Mouse (Mus musculus): ENCODE data around the gene Lrfn3. TPM values are rescaled to one million over a fixed set of nuclear protein-coding genes. Genes with fewer than 3 reads are reported as not detected.

Gene Lrfn3
- total RNA-seq (2021) = 10 to 100 TPM; 29.9 to 32.6 TPM
- long read RNA-seq, transcript Lrfn3-201 (3 exons, 2,886 nt) = major isoform, 22 of 29 reads
- long read RNA-seq, partial matches to known transcripts = 7 of 29 reads
- long read RNA-seq, other reads (novel, unspliced or antisense) = 0 of 29 reads

DNA sequence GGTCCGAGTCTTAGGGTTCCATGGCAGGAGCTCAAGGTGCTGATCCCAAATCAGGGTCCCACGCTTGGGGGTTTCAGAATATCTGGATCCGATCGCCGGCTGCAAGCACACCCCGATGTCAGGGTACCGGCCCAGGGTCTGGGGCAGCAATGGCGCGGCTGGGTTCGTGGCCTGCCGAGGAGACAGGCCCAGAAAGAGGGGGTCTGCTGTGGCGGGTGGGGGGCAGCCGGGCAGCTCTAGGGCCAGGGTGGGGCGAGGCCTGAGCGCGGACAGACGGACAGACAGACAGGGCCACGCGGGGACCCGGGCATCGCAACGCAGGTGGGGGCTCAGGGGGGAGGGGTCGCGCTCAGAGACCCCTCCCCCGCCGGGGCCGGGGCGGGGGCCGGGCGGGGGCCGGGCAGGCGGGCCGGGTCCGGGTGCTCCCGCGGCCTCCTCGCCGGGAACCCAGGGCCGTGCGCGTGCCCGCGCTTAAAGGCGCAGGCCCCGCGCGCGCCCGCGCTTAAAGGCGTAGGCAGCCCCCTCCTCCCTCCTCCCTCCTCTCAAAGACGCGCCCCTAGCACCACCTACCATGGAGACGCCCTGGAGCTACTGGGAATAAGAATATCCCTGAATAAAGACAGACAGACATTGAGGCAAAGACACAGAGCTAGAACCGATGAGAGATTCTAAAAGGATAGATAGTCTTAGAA is at the start of gene Lrfn3:
Gene Lrfn3 (minus strand): TSS at position 121 of the 692 bp plus-strand sequence.
- DNase-seq (ENCODE audit: low spot score in 2 of 2) = peak in 1 of 2 experiments; percentile 80

DNA sequence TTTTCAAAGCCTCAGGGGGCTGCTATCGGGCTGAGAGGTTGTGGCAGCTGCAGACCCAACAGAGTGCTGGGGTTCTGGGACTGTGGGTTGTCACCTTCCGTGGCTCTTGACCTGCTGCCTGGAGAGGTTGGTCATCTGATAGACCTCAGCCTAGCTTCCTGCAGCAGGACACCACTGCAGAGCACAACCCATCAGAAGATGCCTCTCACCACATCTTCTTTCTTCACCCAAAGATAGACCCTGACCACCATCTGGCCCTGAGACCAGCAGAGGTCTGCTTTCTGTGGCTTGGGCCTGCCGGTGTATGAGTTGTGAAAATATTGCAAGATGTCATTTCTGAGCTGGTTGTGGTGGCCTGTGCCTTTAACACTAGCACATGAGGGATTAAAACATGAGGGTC is 48.5 kb upstream of the Lrfn3 start:
- DNase-seq (ENCODE audit: low spot score in 2 of 2) = no peak

DNA sequence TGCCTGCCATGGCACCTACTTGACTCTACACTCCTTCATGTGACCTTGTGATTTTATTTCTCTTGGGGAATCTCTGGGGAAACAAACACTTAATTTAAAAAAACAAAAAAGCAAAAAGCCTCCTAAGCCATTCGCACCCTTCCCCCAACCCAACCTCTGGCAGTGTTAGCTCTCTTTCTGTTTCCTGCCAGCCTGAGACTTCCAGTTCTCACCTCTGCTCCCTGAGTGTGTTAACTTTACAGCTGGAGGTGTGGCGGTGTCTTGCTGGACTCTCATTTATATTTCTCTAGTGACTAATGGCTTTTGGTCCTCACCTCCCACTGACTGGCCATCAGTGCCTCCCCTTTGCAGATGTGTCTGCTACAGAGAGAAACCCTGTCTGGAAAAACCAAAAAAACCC is 47.2 kb upstream of the Lrfn3 start:
- no peak for DNase-seq (ENCODE audit: low spot score in 2 of 2)

DNA sequence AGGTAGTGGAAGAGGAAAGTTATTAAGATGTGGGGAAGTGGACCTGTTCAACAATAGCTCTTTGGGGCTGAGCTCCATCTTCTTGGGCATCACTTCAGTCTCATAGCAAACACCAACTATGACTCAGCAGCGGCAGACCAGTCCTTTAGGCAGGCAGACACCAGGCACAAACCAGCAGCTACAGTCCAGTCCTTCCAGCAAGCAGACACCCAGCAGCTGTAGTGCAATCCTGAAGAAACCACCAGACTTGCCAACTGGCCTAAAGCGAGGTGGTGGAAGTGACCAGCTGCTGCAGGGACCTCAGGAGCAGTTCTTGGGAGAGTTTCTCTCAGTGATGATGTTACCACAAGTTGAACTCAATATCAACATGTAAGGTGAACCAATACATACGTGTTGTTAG is 46.1 kb upstream of the Lrfn3 start:
- DNase-seq (ENCODE audit: low spot score in 2 of 2) = no peak

DNA sequence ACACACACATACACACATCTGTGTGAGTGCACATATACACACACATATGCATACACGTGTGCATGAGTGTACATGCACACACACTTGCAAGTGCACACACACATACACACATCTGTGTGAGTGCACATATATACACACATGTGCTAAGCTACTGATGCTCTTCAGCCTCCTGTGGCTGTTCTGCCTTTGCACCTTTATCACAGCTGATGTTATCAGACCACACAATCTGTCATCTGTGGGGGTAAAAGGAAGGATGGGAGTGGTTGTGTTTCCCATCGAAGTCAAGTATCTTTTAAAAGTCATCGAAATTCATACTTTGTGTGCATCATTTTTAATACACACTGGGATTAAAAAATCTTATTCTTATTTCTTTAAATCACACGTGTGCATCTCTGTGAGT is 39.8 kb upstream of the Lrfn3 start:
- DNase-seq (ENCODE audit: low spot score in 2 of 2) = no peak

DNA sequence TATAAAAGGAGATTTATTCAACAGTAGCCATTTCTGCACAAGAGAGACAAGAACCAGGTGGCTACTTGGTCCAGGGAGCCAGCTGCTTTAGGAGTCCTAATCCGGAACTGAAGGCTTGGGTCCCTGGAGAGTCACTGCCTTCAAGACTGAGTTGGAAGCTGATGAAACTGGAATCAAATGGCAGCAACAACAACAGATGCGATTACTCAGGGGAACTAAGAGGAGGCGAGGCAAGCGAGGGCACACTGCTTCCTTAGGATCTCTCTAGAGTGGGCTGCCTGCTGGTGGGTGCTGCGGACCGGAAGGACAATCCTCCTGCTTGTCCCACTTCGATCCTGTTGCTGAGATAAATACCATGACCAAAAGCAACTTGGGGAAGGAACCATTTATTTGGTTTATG is 37.1 kb upstream of the Lrfn3 start:
- no peak for DNase-seq (ENCODE audit: low spot score in 2 of 2)

DNA sequence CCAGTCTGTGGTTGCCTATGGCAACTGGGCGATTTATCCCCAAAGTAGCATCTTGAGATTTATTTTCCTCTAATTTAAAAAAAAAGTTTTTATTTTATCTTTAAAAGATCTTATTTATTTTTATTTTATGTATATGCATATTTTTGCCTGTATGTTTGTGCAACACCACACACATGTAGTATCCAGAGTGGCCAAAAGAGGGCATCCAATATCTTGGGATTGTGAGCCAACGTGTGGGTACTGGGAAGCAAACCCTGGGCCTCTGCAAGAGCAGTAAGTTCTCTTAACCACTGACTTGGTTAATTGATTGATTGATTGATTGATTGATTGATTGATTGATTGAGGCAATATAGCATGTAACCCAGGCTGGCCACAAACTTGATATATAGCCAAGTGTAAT is 32.3 kb upstream of the Lrfn3 start:
- DNase-seq (ENCODE audit: low spot score in 2 of 2) = no peak

DNA sequence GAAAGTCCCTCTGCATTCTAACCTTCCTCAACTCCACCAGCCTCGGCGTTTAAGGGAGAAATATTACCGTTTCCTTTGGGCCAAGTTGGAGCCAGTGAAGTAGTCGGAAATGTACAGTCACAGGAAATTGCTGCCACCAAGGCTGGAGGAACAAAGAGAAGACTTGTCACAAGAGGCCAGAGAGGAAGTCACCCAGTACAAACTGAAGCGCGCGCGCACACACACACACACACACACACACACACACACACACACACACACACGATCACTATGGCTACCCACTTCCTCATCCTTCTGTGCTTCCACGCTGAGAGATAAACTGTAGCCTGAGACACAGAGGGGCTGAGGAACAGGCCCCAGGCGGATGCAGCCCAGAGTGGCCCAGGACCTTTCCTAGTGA is 31.8 kb upstream of the Lrfn3 start:
- no peak for DNase-seq (ENCODE audit: low spot score in 2 of 2)

DNA sequence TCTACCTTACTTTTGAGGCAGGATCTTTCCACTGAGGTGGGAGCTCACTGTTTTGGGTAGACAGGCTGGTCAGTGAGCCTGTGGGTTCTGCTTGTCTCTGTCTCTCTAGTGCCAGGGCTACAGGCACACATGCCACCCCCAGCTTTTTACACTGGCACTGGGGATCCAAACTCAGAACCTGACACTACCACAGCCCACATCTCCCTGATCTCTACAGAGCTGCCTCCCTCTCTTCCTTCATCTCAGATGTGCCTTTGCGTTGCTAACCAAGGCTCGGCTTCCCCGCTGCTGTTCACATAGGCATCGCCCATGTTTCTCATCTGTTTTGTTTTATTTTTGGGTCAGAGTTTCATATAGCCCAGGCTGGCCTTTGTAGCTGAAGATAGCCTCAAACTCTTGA is 31.1 kb upstream of the Lrfn3 start:
- DNase-seq (ENCODE audit: low spot score in 2 of 2) = no peak

DNA sequence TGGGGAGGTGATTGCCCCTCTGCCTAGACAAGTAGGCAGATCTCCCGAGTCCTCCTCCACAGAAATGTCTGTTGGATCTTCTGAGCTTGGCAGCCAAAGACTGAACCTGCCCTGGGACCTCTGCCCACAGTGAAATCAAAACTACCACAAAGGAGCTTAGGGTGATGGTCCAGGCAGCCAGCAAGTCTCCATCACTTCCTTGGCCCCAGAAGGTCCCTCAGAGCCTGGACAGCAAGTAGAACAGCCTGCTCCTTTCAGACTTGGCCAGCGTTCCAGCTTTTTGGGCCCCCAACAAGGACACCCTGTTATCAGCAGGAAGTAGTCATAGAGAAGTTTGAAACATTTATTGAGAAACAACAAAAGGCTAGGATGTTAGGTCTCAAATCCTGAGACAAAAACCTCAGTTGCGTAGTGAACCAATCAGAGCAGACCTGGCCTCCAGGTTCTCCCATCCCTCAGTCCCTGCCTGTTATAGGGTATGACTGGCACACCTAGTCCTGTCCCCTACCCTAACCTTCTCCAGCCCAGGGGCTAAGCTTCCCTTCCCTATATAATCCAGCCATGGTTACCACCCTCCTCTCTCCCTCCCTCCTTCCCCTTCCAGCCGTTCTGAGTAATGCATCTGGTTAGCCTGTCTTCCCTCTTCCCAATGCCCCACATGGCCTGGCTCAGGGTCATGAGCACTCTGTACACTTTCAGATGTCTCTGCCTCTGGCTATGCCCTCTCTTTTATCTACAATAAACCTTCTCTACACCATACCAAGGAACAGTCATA is 30.4 kb upstream of the Lrfn3 start:
- DNase-seq (ENCODE audit: low spot score in 2 of 2) = no peak

DNA sequence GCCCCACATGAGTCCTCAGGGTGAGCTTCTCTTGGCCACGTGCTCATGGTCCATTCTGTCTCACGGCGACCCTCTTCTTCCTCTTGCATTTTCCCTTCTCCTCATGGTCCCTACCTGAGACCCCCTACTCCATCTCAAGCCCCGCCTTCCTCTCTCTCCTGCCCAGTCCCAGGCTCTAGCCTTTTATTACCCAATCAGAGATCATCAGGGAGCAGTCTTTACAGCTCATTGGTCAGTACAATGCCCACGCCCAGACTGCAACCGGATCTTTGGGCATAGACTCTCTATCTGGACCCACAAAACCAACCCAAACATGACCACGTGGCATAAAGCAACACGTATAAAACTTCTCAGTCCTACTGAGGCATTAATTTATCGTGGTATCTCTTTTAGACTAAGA is 21.5 kb upstream of the Lrfn3 start:
- DNase-seq (ENCODE audit: low spot score in 2 of 2) = no peak

DNA sequence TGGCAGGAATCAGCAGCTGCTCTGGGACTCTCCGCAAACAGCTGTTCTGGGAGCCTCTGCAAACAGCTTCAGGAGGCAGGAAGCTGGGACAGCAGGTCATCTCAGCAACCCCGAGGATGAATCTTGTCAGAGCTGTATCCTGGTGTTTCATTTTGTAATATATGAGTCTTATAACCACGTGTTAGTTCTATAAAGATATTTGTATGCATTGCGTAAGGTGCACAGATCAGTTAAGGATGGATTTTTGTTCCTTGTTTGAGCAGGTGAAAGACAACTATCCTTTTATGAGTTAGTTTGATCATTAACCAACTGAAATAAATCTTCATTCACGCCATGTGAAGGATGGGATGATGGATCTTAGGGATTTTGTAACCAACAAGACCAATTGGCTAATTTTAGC is 17.5 kb upstream of the Lrfn3 start:
- DNase-seq (ENCODE audit: low spot score in 2 of 2) = no peak

DNA sequence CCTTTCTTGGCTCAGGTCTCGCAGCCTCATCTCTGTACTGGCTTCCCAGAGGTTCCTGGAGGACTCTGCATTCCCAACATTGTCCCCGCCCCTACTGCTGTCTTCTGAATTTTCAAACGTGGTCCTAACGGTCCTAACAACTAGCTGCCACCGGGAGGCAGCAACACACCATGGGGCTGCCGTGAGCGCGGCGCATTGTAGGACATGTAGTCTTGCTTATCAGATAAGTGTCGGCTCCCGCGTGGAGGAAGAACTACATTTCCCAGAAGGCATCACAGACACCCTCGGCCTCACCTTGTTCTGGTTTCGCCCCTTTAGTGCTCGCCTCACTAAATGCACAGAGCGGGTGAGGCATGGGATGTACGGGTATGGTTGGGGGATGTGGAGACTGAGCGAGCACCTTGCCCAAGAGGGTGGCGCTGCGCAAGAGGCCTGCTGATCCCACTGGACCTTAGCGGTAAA is 11.0 kb upstream of the Lrfn3 start:
- peak; percentile 96 to 98 for DNase-seq (ENCODE audit: low spot score in 2 of 2)

DNA sequence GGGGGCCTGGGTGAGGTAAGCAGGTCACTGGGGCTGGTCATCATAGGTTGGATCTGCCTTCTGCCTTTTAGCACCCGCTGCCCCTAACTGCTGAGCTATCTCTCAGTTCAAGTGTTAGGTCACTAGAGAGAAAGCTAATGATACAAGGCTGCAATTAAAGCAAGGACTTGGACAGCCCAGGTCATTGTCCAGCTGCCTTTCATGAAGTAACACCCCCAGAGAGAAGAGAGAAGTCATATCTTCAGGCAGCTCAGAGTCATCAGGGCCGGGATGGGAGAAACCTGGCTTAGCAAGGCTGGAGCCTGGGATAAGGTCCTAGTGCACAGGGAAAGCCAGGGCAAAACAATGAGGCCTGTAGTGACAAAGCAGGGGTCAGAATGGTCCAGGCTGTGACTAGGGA is 4.9 kb upstream of the Lrfn3 start:
- no peak for DNase-seq (ENCODE audit: low spot score in 2 of 2)

DNA sequence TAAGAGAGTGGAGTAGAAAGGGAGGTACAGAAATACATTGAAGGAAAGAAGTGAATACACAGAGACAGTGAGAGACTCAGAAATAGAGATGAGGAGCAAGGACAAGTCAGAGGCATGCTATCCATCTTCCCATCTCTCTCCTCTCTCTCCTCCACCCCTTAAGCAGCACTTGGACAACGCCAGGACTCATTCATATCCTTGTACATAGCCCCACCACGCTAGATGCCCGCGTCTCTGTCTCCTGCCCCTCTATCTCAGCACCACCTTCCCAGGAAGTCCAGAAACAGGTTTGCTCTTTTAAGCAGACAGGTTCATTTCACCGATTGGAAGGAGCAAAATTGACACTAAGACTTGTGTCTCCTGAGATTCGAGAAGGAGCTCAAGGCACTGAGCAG is 769 bp upstream of the Lrfn3 start:
- DNase-seq (ENCODE audit: low spot score in 2 of 2) = no peak

DNA sequence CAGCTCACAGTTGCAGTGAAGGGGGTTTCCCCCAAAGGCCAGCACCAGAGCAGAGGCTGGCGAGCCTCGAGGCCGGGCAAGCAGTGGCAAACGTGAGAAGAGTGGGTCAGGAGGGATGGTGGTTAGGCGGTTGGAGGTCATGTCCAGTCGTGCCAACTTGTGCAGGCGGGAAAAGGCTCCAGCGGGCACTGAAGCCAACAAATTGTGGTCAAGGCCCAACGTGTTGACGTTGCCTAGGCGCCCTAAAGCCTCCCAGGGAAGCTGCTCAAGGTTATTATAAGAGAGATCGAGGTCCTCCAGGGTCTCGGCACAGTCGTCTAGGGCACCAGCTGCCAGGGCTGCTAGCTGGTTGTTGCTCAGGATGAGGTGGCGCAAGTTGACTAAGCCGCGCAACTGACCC is 2.5 kb downstream of the Lrfn3 start:
- no peak for DNase-seq (ENCODE audit: low spot score in 2 of 2)

DNA sequence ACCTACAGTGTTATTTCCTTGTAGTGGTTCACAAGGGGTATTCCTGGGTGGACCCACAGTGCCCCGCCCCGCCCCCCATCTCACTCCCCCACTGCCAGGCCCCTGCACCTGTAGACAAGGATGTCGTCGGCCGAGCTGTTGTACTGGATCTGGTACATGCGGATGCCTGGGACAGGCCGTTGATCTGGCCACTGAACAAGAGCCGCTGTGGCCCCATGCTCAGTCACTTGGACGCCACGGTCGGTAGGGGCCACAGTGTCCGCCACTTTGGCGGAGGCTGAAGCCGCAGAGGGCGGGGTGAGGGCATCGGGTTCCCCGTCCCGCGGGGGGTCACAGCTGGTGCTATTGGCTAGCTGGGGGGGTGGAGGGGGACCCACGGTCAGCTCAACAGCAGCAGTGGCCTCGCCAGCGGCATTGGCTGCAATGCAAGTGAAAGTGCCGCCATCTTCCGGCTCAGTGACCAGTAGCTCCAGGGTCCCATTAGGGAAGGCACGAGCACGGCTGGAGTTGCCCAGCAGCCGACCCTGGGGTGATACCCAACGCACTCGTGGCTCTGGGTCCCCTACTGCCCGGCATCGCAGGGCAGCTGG is 3.2 kb downstream of the Lrfn3 start:
- DNase-seq (ENCODE audit: low spot score in 2 of 2) = no peak

DNA sequence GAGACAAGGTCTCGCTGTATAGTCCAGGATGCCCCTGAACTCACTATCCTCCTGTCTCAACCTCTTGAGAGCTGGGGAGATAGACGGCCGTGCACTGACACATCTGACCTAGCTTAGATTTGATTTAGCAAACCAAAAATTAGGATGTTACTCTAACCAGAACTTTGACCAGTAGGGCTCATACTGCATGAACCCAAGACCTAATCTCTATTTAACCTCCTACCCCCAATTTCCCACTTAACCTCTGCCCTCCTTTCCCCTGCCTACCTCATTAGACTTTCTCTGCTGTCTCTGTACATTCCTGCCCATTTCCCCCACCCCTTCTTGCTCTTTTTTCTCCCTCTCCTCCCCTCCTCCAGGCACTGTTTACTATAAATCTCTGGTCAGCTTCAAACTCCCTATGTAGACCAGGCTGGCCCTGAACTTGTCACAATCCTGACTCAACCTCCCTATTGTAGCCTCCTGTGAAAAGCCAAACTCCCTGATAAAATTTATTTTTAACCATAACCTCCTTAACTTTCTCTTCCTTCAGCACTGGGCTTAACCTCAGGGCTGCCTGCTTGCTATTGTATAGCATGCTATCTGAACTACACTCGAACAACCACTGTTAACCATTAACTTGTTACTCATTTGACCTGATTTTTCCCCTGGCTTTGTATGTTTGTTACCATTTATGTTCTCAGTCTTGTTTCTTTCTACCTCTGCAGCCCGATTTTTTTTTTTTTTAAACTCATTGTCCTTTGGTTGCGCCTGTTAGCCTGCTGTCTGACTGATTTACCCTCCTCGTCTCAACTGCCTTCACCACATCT is 4.0 kb downstream of the Lrfn3 start:
- no peak for DNase-seq (ENCODE audit: low spot score in 2 of 2)

DNA sequence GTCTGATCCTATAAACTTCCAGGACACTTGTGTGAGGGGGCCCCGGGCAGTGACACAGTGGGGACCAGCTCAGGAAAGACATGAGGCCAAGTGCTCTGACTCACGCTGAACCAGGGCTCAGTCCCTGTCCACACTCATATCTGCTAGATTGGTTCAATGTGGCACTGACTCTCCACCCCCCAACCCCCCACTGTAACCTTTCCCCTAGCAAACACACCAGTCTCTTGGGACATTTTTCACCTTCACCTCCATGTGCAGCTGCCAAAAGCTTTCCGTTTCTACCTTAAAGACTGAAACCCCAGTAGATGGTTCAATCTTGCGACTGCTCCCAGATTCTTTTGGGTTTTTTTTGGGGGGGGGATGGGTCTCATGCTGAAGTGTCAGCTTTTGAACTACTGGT is 8.5 kb downstream of the Lrfn3 start:
- DNase-seq (ENCODE audit: low spot score in 2 of 2) = no peak

DNA sequence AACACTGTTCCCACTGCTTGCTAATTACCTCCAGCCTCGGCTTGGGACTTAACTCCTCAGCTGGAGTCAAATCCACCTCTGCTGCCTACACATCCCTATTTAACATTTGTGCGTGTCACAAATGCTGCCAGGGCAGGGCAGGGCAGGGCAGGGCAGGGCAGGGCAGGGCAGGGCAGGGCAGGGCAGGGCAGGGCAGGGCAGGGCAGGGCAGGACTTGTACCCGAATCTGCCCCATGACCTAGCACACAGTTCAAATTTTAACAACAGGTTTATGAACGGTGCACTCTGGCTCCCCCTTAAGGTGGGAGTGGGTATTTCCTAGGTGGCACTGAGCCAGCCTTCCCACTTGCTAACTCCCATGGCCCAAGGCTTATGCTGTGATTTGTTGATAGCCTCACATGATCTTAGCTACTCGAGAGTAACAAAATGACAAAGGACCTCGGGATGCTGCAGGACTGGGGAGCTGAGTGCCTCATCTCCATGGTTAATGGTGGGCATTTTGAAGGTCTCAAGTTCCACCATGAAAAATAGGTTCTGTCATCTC is 9.2 kb downstream of the Lrfn3 start:
- DNase-seq (ENCODE audit: low spot score in 2 of 2) = peak; percentile 58 to 87

DNA sequence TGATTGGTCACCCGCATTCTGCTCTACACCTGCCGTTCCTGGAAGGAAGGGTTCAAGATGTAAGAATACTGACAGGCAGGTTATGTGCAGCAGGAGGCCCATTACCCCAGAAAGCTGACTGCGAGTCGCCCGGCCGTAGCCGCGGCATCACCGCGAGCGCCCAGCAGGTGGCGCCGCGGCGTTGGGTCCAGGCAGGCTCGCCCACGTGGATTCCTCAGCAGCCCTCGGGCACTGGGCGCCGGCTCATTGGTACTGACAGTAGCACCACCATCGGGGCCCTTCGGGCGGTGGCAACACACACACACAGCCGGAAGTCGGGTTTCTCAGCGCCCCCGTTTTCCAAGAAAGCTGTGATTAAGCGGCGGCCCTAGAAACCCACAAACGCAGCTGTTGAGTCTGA is 14.7 kb downstream of the Lrfn3 start:
- DNase-seq (ENCODE audit: low spot score in 2 of 2) = peak; percentile 70 to 84

Measured in layer of hippocampus, adult 18-20 months (tissue).